Mouse (Mus musculus): ENCODE measurements at regions not wholly inside any gene's neighbourhood (a gene's known extent, or its start where the extent isn't known, plus 50 kb on each side); places are given as distances from the start of the nearest gene placed in this dataset.

GRCm38 (mm10) chr13:82187196-82187595 lies 404.3 kb downstream of the Cetn3 start:
- no peak for DNase-seq

- no peak for DNase-seq
These were observed 417.9 kb downstream of the Cetn3 start for GRCm38 (mm10) chr13:82200739-82201138.

GRCm38 (mm10) chr13:82225430-82225829 lies 442.6 kb downstream of the Cetn3 start:
- no peak for DNase-seq

- no peak for DNase-seq
These were observed 451.0 kb downstream of the Cetn3 start for GRCm38 (mm10) chr13:82233901-82234300.

GRCm38 (mm10) chr13:82246231-82246630 lies 463.4 kb downstream of the Cetn3 start:
- DNase-seq = no peak

GRCm38 (mm10) chr13:82250361-82250760 lies 467.5 kb downstream of the Cetn3 start:
- no peak for DNase-seq

- no peak for DNase-seq
These were observed 475.6 kb downstream of the Cetn3 start for GRCm38 (mm10) chr13:82258491-82258935.

- no peak for DNase-seq
These were observed 481.4 kb downstream of the Cetn3 start for GRCm38 (mm10) chr13:82264236-82264635.

- DNase-seq = no peak
These were observed 482.3 kb downstream of the Cetn3 start for GRCm38 (mm10) chr13:82265170-82265569.

GRCm38 (mm10) chr13:82265736-82266135 lies 482.9 kb downstream of the Cetn3 start:
- DNase-seq = no peak

- no peak for DNase-seq
These were observed 491.9 kb downstream of the Cetn3 start for GRCm38 (mm10) chr13:82274733-82275132.

GRCm38 (mm10) chr13:82276001-82276400 lies 493.1 kb downstream of the Cetn3 start:
- no peak for DNase-seq

GRCm38 (mm10) chr13:82280744-82281143 lies 497.9 kb downstream of the Cetn3 start:
- DNase-seq = no peak

GRCm38 (mm10) chr13:82295834-82296233 lies 513.0 kb downstream of the Cetn3 start:
- DNase-seq = no peak

GRCm38 (mm10) chr13:82304227-82304626 lies 521.4 kb downstream of the Cetn3 start:
- no peak for DNase-seq

GRCm38 (mm10) chr13:82305076-82305475 lies 522.2 kb downstream of the Cetn3 start:
- DNase-seq = no peak

- DNase-seq = no peak
These were observed 525.5 kb downstream of the Cetn3 start for GRCm38 (mm10) chr13:82308336-82308735.

- DNase-seq = no peak
These were observed 533.8 kb downstream of the Cetn3 start for GRCm38 (mm10) chr13:82316573-82317202.

- DNase-seq = peak in 1 of 2 experiments; percentile 2
These were observed 534.3 kb downstream of the Cetn3 start for GRCm38 (mm10) chr13:82317203-82317580.

- no peak for DNase-seq
These were observed 535.5 kb downstream of the Cetn3 start for GRCm38 (mm10) chr13:82318395-82318794.

GRCm38 (mm10) chr13:82354355-82354754 lies 571.5 kb downstream of the Cetn3 start:
- no peak for DNase-seq

GRCm38 (mm10) chr13:82355296-82355695 lies 572.4 kb downstream of the Cetn3 start:
- DNase-seq = no peak

- DNase-seq = no peak
These were observed 576.6 kb downstream of the Cetn3 start for GRCm38 (mm10) chr13:82359442-82359841.

GRCm38 (mm10) chr13:82360711-82361110 lies 577.8 kb downstream of the Cetn3 start:
- DNase-seq = no peak

- DNase-seq = no peak
These were observed 578.5 kb downstream of the Cetn3 start for GRCm38 (mm10) chr13:82361379-82361778.
